Mouse (Mus musculus) liver, embryonic 16.5 days (tissue): ENCODE data around the gene Hsf3. TPM values are rescaled to one million over a fixed set of nuclear protein-coding genes. Genes with fewer than 3 reads are reported as not detected.

Source experiments
- ATAC-seq: fragments of 200-750 bp; cut with Nextera tagmentation; 2 replicates; pipeline ENCODE4 v1.8.0; 2017; ENCODE audit warnings: low read depth, mild to moderate bottlenecking, moderate number of reproducible peaks, moderate library complexity
- H3K27ac ChIP-seq: fragments of 300-500 bp; sonication (generic); 2 replicates; pipeline ENCODE4 v1.5.1; 2014; ENCODE audit warnings: mild to moderate bottlenecking, low read length
- H3K27me3 ChIP-seq: fragments of 300-500 bp; sonication (generic); 2 replicates; pipeline ENCODE4 v1.6.1; 2014; ENCODE audit warnings: low read depth, low read length, mixed read lengths; ENCODE audit not compliant: control insufficient read depth, insufficient read depth
- H3K36me3 ChIP-seq: fragments of 300-500 bp; sonication (generic); 2 replicates; pipeline ENCODE4 v1.6.1; 2014; ENCODE audit warnings: mild to moderate bottlenecking; ENCODE audit not compliant: control insufficient read depth, insufficient read depth
- H3K4me1 ChIP-seq: fragments of 300-500 bp; sonication (generic); 2 replicates; pipeline ENCODE4 v1.6.1; 2014; ENCODE audit warnings: low read depth, low read length, mixed read lengths; ENCODE audit not compliant: control insufficient read depth
- H3K4me2 ChIP-seq: fragments of 300-500 bp; sonication (generic); 2 replicates; pipeline ENCODE4 v1.6.1; 2014; ENCODE audit warnings: low read depth, low read length, mixed read lengths
- H3K4me3 ChIP-seq: fragments of 300-500 bp; sonication (generic); 2 replicates; pipeline ENCODE4 v1.5.1; 2014; ENCODE audit warnings: low read depth, mild to moderate bottlenecking, low read length
- H3K9ac ChIP-seq: fragments of 300-500 bp; sonication (generic); 2 replicates; pipeline ENCODE4 v1.6.1; 2014; ENCODE audit warnings: low read depth, low read length
- H3K9me3 ChIP-seq: fragments of 300-500 bp; sonication (generic); replicated peaks from 2 replicates; pipeline ENCODE4 v1.6.1; 2016; ENCODE audit warnings: low read length; ENCODE audit not compliant: control insufficient read depth
- WGBS: fragments of 180-500 bp; shearing (Covaris S2); extraction: QIAGEN DNeasy Blood & Tissue Kit; methylation state at CpG from one replicate; pipeline ENCODE4 v1.1.7; 2014; ENCODE audit not compliant: insufficient replicate concordance; 5-methylcytosine and 5-hydroxymethylcytosine counted together
- polyA plus RNA-seq: library from polyadenylated mRNA; unstranded; fragments of >200 nt; fragmentation: Nextera tagmentation; extraction: Ambion mirVana; gene quantifications from 2 replicates; pipeline ENCODE4 v1.2.1, GENCODE M21; 2015

The Hsf3 gene
- polyA plus RNA-seq, 1 experiment from 2014 or later = not detected

GRCm38 (mm10) chrX:96293338-96293737 lies 162.8 kb downstream of the Hsf3 start, which contains the start of gene Vsig4:
Gene Vsig4 (minus strand): TSS chrX:96293438.
- H3K36me3 ChIP-seq = no peaks in the 10 kb centered on the region
- no peaks in the 10 kb centered on the region for H3K4me1 ChIP-seq
- WGBS = 78% methylated on average over 3 of the region's 3 CpGs
- ATAC-seq = no peak
- H3K27me3 ChIP-seq = no peaks in the 10 kb centered on the region
- H3K4me2 ChIP-seq = no peak within 1 kb of the TSS
- H3K9me3 ChIP-seq = no peaks in the 10 kb centered on the region
- H3K27ac ChIP-seq = no peak within 1 kb of the TSS
- no peak within 1 kb of the TSS for H3K9ac ChIP-seq
- H3K4me3 ChIP-seq = no peak within 1 kb of the TSS

- no peak overlapping the region for H3K4me2 ChIP-seq
- no peak for ATAC-seq
- no peaks in the 10 kb centered on the region for H3K27me3 ChIP-seq
- H3K36me3 ChIP-seq = no peaks in the 10 kb centered on the region
- H3K4me1 ChIP-seq = no peaks in the 10 kb centered on the region
- no peak overlapping the region for H3K27ac ChIP-seq
- no peak overlapping the region for H3K9ac ChIP-seq
- H3K9me3 ChIP-seq = no peaks in the 10 kb centered on the region
- no peak overlapping the region for H3K4me3 ChIP-seq
Measured at GRCm38 (mm10) chrX:96256509-96256908, 199.6 kb downstream of the Hsf3 start.

Other genes starting within 250 kb of the Hsf3 start
- gene Vsig4, start 162.9 kb downstream of the Hsf3 start, polyA plus RNA-seq = 4.3 and 5.3 TPM in 2 replicates
- 1.0 and 1.1 TPM in 2 replicates for gene Heph, start 935 bp downstream of the Hsf3 start, polyA plus RNA-seq